Mouse (Mus musculus) adipocyte (in vitro differentiated cells): ENCODE data around the gene Zbtb5.
A peak's percentile ranks its signal among the peaks of the same experiment; 100 is the strongest.
"Not testable (repeated sequence)": the region's sequence is repeated elsewhere in the genome, so short reads cannot be mapped to it uniquely, and the experiment has no call there.

Source experiments
- DNase-seq: peaks from one replicate; pipeline ENCODE4 v3.0.0-alpha.2; 2016; ENCODE audit warnings: low spot score

Gene Zbtb5

GRCm38 (mm10) chr4:45010806-45011415, 1.3 kb downstream of the Zbtb5 start:
- DNase-seq = peak; percentile 75

GRCm38 (mm10) chr4:45005452-45005851, 6.8 kb downstream of the Zbtb5 start:
- DNase-seq = peak; percentile 72

GRCm38 (mm10) chr4:45000001-45000400, 12.2 kb downstream of the Zbtb5 start:
- peak; percentile 94 for DNase-seq

GRCm38 (mm10) chr4:44998071-44998470, 14.1 kb downstream of the Zbtb5 start:
- DNase-seq = no peak

DNA sequence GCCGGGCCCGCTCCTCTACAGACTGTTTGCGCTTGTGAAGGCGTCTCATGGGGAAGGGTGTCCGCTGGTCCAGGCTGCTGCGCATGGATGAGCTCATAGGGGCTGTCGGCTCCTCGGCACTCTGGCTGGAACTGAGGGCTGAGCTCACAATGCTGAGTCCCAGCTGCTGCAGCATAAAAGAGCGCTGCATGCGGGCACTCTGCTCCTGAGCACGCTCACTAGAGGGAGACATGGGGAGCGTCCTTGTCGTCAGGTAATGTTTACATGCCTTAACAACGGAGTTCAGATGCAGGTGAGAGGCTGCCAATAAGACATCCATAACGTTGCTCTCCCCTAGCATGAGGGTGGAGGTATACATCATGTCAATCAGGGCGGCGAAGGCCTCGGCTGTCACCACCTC, 17.4 kb downstream of the Zbtb5 start:
- DNase-seq = no peak

GRCm38 (mm10) chr4:44993847-44994246, 18.4 kb downstream of the Zbtb5 start:
- DNase-seq = no peak

DNA sequence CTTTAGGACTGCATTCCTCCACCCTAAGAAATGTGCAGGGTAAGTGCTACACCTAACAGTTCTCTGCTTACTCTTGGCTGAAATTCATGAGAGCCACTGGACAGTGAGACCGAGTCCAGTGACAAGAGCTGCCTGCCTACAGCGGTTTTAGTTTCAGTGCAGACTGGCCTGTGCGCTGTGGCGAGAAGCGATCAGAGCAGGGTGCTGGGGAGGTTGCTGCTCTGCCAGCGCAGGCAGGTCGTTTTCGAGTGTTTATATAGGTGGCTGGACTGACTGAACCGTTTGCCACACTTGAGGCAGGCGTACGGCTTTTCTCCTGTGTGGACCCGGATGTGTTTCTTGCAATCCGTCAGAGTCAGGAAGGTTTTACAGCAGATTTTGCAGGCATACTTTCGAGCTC, 19.0 kb downstream of the Zbtb5 start:
- DNase-seq = not testable (repeated sequence)

DNA sequence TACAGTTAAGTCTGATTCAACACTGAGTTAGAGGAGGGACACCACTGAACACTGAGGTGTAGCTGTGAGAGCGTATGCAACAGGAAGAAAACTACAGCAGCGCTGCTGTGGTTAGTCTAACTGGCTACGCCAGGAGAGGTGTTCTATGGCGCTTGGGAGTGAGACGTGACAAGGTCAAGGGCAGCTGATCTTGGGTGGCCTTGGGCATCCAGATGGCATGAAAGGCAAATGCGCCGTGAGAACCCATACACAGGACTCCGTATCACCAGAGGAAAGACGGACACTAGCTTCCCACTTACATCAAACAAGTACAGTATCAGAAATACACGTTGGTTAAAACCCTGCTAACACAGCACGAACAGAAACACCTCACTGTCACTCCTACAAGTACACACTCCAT, 19.9 kb downstream of the Zbtb5 start:
- not testable (repeated sequence) for DNase-seq

GRCm38 (mm10) chr4:44990560-44990959, 21.7 kb downstream of the Zbtb5 start:
- DNase-seq = no peak

DNA sequence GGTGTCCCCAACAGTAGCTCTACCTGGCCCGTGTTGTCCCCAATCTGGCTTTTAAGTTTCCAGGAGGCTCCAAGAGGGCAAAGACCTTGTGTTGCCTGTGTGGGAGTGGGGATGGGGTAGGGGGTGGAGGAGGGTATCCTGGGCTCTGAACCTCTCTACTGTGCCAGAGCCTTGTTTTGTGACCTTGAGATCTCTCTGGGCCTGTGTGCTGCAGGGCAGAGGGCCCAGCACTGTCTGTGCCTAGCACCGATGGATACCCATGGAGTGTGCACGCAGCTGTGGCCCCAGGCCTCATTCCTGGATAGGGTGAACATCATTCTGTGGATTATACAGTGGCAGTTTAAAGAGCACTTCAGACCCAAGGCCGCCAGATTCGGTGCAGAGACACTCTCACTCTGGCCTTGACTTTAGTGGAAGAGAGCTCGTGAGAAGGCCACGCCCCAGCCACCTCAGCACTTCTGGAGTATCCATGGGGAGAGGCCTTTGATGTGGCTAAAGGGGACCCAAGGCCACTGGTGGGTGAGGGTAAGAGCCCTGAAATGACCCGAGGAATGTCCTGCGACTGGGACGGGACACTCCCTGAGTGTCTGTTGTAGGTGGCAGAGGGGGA, 29.0 kb downstream of the Zbtb5 start:
- DNase-seq = no peak

DNA sequence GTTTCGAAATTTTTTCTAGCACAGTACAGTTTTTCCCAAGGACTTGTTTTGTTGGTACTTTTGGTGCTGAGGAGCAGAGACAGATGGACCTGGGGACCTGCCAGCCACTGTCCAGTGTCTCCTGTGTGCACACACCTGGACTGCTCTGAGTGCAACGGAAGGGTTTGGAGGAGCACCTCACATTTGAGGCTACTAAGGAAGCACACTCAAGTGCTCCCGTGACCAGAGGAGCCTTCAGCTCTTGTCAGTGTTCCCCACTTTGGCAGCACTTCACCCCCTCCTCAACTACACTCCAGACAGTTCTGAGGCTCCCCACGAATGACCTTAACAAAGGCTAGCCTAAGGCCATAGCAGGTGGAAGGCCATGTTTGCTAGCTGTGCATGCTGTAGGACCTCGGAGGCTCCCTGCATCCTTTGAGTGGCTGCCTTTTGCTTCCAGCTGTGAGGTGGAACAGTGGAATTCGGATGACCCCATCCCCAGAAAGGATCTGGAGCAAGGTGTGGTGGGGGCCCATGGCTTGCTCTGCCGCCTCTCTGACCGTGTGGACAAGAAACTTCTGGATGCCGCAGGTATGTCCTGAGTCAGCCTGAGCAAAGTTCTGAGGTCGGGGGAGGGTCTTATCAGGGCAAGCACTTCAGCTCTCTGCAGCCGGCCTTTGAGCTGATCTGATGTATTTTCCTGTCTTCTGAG, 29.6 kb downstream of the Zbtb5 start:
- no peak for DNase-seq

DNA sequence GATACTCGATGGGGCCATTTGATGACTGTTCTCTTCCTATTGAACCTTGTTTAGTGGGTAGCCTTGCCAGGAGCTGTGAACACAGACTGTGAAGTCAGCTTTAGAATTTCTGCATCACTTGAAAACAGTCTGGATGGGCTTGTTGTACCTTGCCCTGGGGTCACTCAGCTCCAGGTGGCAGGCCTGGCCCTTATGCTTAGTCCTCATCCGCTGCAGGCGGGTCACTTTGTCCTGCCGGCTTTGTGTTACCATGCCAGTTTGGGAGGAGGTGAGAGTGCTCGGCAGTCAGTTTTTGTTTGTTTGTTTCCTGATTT, 30.3 kb downstream of the Zbtb5 start:
- peak; percentile 56 for DNase-seq

DNA sequence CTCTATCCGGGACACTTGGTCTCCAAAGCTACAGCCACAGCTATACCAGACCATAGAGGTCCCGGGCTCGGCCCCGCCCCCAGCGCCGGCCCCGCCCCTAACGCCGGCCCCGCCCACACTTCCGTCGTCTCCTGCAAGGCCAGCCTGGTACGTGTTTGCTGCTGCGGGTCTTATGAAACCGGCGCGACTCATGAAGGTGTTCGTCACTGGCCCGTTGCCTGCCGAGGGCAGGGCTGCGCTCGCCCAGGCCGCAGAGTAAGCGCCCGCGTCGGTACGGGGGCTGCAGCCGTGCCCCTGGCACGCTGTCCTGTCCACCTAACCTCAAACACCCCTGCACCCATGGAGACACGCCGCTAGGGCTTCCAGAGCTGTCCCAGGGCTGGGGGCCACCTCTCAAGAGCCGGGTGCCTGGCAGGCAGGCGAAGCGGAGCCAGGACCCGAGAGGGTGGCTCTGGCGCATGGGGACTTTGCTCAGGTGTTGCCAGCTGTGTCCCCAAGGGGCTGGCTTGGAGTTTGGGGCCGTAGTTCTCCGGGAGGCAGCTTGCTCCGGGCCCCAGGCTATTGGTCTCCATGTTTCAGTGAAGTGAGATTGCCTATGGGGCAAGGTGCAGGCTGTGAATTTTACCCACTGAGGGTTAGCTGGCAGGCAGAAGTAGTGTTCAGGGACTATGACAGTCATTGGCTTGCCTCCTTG, 30.8 kb downstream of the Zbtb5 start, which contains the start of gene Grhpr:
Gene Grhpr (plus strand): TSS at position 116 of the 694 bp plus-strand sequence.
- DNase-seq = peak; percentile 90

DNA sequence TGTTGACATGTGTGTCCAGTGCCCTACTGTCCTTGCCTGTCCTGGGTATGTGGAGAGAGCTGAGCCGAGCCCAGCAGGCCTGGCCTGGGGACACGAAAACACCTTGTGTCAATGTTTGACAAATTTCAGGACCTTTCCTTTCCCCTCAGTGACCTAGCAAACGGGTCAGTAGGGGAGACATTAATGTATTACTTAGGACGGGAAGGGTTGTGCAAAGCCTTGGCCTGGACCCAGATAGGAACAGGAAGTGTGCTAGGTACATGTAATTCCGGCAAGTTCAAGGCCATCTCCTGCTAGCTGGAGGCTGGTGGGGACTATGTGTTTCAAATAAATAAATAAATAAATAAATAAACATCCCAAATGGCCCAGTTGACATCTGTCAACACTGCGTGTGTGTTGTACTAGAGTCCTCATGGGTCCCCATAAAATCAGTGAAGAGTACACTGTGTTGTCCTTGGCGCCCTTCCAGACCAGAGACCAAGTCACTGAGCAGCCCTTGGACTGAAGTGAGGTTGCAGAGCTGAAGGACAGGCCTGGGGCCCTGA, 32.3 kb downstream of the Zbtb5 start:
- DNase-seq = peak; percentile 60

DNA sequence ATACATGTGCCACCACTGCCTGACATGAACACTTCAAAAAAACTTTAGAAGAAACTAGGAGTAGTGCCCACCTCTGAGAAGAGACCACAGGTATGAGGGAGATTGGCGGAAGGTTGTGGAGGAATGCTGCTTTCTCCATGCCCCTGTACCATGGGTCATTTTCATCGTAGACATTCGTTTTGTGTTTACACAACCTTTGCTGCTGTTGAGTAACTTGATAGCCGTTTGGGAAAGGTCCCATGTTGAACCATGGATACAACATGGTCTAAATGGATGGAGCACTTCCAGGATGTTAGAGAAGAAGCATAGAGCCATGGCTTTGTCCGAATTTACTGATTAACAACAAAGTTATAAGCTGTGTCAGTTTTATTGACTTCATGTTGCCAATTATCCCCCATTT, 34.0 kb downstream of the Zbtb5 start:
- no peak for DNase-seq

DNA sequence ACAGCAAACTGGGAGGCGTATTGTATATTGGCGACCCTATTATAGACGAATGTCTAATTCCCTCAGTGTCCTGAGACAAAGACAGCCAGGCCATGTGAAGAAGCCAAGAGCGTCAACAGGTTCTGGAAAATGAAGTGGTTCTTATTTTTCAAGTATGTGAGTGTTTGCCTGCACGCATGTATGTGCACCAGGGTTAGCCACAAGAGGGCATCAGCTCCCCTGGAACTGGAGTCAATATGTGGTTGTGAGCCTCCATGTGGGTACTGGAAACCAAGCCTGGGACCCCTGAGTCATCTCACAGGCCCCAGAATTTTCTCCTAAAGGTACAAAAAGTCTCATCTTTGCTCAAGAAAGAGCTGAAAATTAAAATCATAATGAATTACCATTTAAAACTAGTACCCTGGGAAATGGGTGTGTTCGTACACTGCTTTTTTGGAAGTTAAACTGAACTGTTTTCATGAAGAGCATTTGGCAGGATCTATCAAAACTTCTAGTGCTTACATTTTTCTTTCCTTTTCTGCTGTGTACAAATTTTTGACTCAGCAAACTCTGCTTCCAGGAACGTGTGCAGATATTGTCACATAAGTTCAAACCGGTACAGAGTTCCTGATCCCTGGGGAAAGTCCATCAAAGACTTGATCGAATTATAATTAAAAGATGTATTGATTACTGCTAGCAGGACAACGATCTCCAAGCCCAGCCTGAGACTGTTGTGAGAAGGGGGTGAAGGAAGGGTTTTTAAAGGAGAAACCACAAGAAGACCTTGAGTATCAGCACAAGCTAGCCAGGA, 35.1 kb downstream of the Zbtb5 start:
- no peak for DNase-seq

- DNase-seq = no peak
Observed at GRCm38 (mm10) chr4:44976026-44976615, 36.1 kb downstream of the Zbtb5 start.

DNA sequence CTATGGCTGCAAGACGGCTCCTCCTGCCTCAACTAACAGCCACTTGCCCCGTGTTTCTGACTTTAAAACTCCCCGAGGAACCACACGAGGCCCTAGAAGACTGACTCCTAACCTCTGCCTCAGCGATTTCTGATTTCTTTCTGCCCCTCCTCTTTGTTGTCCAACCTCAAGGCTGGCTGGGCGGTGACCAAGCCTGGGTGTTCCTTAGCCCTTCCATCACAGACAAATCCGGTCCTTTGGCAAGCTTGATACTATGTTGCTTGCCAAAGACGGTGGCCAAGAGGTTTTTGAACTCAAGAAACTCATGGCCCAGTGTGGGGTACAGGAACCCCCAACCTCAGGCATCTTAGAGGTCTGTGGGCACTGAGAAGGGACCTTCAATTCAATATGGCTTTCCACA, 37.9 kb downstream of the Zbtb5 start:
- DNase-seq = peak; percentile 87

DNA sequence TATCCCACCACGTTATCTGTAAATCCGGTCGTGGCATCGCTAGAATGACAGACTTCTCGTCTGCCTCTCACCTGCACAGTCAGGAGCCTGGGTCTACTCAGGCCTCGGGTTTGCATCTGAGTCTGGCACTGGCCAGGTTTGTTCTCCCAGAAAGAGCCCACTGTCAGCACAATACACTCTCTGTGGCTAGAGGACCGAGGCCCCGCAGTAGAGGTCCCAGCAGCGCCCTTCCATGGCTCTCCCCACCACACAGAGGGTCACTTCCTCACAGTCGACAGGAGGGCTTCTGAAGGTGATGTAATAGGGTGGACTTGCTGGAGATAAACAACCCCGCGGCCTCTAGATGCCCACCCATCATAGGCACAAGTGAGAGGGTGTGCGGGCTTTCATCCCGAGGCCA, 38.3 kb downstream of the Zbtb5 start:
- DNase-seq = no peak

DNA sequence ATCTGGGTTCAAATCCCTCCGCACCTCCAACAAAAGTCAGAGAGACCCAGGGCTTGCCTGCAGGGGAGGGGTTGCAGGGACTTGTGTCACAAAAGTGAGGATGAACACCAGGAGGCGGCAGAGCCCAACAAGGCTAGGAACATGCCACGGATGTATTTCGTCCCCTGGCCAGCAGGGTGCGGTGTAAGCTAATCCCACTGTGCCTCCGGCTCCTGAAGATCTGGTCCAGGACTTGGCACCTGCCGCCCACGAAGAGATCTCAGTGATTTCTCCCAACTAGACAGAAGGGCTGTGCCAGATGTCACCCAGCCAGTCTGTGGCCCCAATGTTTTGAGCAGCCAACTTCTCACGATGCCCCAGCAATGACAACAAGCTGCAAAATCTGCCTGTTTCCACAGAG, 38.8 kb downstream of the Zbtb5 start:
- DNase-seq = peak; percentile 96

DNA sequence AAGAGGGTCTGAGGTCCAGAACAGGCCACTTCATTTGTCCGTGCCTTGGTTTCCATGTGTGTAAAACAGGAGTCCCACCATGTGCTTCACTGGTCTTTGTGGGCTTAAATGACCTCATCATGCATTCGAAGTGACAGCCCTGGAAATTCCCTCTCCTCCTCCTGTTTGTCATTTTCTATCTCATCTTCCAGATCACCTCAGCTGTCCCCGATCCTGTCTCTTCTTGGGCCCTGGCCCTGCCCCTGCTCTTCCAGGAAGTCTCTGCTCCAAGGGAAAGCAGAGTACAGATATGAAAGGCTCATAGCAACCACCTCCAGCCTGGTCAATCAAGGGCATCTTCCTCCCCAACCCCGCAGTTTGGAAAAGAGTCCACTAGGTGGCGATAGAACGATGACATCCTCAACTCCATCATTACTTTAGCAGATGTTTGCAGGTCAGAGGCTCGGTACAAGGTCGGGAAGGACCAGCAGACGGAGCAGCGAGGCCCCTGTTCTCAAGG, 41.6 kb downstream of the Zbtb5 start:
- DNase-seq = peak; percentile 74
